Mouse (Mus musculus) brown adipose tissue, adult 24 weeks (tissue): Measurements from ENCODE around the gene Zfhx3. TPM values are rescaled to one million over a fixed set of nuclear protein-coding genes. Genes with fewer than 3 reads are reported as not detected.

Source experiments
- H3K27ac ChIP-seq: fragments of 200-500 bp; replicated peaks from 2 replicates; pipeline ENCODE4 v1.5.1; 2012; ENCODE audit warnings: low read depth, mild to moderate bottlenecking, low read length
- H3K4me1 ChIP-seq: fragments of 200-500 bp; 2 replicates; pipeline ENCODE4 v1.6.1; 2012; ENCODE audit warnings: low read length, mixed read lengths; ENCODE audit not compliant: control insufficient read depth, insufficient read depth, insufficient read length
- H3K4me3 ChIP-seq: fragments of 200-500 bp; 2 replicates; pipeline ENCODE4 v1.5.1; 2012; ENCODE audit warnings: low read depth, mild to moderate bottlenecking, low read length, moderate library complexity; ENCODE audit not compliant: insufficient read depth
- polyA plus RNA-seq: library from polyadenylated mRNA; stranded (reverse); fragments of >200 nt; gene quantifications from 2 replicates; pipeline ENCODE4 v1.2.4, GENCODE M21; 2012; ENCODE audit not compliant: missing spikeins, insufficient read depth, insufficient read length

Gene Zfhx3
- polyA plus RNA-seq, 1 experiment: 5.2 TPM

DNA sequence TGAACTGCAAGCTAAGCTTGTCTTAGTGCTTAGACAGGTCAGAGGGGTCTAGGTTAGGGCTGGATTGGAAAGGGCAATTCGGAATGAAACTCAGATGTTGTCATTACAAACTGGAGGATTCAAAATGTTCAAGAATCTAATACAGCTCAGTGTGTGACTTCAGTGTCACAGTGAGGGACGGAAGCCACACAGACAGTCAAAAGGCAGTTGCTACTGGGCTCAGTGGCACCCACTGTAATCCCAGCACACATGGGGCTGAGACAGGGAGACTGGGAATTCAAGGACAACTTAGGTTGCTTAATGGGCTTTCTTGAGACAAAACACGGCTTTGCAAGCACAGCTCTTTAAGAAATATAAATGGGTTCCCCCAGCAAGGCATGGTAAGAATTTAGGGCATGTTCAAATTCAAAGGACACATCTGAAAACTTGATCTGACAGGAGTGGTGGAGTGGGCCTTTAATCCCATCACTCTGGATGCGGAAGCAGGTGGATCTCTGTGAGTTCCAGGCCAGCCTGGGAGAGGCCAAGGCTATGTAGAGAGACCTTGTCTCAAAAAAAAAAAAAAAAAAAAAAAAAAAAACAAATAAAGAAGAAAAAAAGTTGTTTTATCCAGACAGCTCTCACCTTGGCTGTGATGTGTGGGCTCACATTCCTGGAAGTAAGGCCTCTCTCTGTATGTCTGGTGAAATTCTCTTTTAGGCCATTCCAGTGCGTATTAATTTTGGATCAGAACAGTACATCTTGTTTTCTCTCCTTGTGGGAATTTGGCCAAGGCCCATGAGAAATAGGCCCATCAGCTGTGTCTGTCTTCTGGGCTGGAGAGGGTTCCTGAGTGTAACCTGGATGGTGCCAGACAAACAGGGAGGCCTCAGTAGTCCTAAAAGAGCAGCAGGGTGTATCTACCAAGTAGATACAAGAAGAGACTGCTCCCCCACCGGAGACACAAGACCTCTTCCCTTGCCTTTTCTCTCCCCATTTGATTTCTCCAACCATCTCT lies 750.5 kb downstream of the Zfhx3 start:
- H3K27ac ChIP-seq: peak overlapping the region; percentile 72
- peaks cover 9% of the 10 kb centered on the region for H3K4me1 ChIP-seq
- H3K4me3 ChIP-seq: no peak overlapping the region

DNA sequence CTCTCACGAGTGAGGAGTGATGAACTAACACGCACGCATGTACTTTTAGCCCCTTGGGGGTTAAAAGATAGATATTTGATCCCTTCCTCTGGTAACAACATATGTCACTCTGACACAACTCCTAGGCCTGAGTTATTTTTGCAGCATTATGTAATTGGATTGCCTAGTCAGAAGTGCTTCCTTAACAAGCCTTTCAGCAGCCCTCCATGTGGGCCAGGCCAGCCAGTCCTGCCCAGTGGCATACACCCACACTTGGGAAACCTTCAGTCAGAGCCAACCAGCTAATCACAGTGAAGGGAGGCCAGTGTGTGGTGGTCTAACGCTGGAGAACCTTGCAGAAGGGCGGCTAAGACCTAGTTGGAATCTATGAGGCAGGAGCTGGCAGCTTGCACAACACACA lies 751.4 kb downstream of the Zfhx3 start:
- Histone ChIP-seq H3K4me3 (no peak overlapping the region), H3K4me1 (peaks cover 9% of the 10 kb centered on the region), H3K27ac (peak overlapping the region; percentile 72)

- no peak overlapping the region for H3K27ac ChIP-seq
- H3K4me1 ChIP-seq: peaks cover 10% of the 10 kb centered on the region
- H3K4me3 ChIP-seq: no peak overlapping the region
Observed at GRCm38 (mm10) chr8:108694516-108694915, 752.1 kb downstream of the Zfhx3 start.

- peaks cover 11% of the 10 kb centered on the region for H3K4me1 ChIP-seq
- H3K27ac ChIP-seq: peak overlapping the region; percentile 23; the same call in 1 of the 2 replicates
- peak overlapping the region; percentile 48 for H3K4me3 ChIP-seq
Observed at GRCm38 (mm10) chr8:108695242-108695880, 752.9 kb downstream of the Zfhx3 start.

- Histone ChIP-seq H3K27ac (peak overlapping the region; percentile 48; the same call in 1 of the 2 replicates), H3K4me3 (peak overlapping the region; percentile 48), H3K4me1 (peaks cover 11% of the 10 kb centered on the region)
Observed at GRCm38 (mm10) chr8:108695938-108696630, 753.6 kb downstream of the Zfhx3 start.

DNA sequence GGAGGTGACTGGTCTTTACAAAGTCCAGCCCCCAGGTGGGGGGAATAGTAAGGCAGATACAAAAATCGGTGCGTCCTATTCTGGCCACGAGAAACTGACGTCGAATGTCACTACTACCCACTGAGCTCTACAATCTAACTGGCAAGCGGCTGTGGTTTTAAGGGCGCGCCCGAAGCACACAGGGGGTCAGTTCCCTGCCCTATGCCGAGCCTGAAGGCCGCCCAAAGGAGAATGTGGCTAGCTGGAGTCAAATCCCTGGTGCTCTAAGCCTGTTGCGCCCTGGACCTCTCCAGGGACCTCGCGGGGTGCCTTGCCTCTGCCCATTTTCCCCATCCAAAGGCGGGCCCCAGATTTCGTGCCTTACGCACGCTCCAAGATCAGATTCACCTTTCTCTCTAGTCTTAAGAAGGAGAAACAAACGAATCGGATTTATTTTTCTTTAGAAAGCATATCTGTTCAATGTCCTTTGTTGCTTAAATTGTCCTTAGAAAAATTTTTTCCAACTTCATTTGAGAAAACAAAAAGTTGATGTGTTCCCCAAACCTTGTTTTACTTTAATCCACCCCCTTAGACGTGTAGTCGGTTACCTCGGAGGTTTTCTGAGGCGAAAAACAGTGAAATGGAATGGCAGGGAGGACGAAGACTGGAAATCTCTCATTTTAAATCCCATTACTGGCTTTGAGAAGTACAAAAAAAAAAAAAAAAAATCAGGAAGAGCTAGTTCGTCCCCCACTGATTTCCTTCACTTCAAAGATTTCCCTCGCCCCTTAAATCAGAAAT lies 754.4 kb downstream of the Zfhx3 start:
- Histone ChIP-seq H3K27ac (peak overlapping the region; percentile 48; the same call in 1 of the 2 replicates), H3K4me3 (peak overlapping the region; percentile 48), H3K4me1 (peaks cover 11% of the 10 kb centered on the region)

DNA sequence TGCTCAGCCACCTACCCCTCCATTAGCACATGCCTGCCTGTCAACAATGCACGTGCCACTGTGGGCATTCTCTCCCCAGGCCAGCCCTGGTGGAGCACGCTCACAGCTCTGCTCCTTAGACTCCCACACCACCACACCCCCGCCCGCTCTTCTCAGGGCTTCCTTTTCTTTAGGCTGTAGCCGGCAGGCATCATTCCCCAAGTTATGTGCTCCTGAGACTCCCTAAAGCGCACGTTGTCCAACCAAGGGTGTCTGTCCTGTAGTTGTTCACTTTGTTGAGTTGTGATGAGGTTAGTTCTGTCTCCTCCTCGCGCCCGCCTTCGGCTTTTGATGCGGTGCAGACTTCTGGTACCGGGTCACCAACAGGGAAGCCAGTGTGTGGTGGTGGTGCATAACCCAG lies 755.1 kb downstream of the Zfhx3 start:
- H3K4me1 ChIP-seq: peaks cover 11% of the 10 kb centered on the region
- no peak overlapping the region for H3K27ac ChIP-seq
- peak overlapping the region; percentile 32; the same call in 1 of the 2 replicates for H3K4me3 ChIP-seq

GRCm38 (mm10) chr8:108698101-108698660 lies 755.7 kb downstream of the Zfhx3 start:
- Histone ChIP-seq H3K27ac (no peak overlapping the region), H3K4me3 (no peak overlapping the region), H3K4me1 (peaks cover 11% of the 10 kb centered on the region)

DNA sequence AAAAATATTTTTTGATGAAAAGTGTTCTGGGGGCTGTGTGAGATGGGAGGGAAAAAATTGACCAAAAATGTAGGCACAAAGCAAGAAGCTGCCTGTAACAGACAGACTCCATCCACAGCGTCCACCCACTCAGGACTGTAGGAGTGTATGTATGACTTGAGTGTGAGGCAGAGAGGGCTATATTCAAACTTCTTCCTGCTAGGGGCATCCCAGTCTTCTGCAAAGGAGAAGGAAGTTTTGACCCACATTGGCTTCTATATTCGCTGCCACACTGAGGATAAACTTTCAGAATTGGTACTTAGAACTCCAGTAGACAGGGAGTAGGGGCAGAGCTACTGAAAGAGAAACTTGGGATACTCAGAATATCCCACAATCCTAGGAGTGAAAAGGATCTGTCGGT lies 756.6 kb downstream of the Zfhx3 start:
- no peak overlapping the region for H3K4me3 ChIP-seq
- H3K27ac ChIP-seq: no peak overlapping the region
- H3K4me1 ChIP-seq: peaks cover 6% of the 10 kb centered on the region

DNA sequence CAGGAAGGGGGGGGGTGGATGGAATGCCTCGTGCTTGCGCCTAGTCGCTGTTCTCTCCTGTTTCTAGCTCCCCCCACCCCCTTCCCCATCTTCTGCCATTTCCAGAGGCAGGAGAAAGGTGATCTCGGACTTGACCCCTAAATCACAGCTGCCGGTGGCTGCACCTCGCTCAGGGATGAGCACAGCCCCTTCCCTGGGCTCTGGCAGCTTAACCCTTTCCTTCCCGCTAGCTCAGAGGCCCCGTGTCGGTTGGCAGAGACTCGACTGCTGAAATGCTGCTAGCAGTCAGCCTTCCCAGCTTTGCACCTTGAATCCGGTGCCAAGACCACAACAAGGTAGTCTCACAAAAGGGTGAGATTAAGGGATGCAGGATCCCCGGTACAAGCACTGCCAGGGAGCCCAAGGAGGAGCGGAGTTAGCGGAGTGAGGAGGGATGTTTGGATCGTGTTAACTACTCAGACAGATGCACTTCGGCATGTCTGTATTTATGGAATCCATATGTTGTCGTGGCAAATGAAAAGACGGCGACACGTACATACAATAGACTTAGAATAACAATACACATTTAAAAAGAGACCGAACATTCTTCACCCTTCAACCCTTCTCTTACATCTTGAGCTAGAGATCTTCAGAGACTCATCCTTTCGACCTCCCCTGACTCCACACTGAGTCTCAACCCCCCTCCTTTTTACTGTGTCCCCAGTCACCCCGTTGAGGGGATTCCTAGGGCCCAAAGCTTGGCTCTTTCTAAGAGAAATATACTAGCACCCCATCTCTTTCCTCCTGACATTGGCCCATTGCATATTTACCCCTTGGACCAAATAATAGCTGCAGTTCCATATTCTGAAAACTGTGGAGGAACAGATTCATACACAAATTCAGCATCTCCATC lies 757.3 kb downstream of the Zfhx3 start:
- no peak overlapping the region for H3K4me3 ChIP-seq
- H3K4me1 ChIP-seq: peaks cover 5% of the 10 kb centered on the region
- no peak overlapping the region for H3K27ac ChIP-seq

DNA sequence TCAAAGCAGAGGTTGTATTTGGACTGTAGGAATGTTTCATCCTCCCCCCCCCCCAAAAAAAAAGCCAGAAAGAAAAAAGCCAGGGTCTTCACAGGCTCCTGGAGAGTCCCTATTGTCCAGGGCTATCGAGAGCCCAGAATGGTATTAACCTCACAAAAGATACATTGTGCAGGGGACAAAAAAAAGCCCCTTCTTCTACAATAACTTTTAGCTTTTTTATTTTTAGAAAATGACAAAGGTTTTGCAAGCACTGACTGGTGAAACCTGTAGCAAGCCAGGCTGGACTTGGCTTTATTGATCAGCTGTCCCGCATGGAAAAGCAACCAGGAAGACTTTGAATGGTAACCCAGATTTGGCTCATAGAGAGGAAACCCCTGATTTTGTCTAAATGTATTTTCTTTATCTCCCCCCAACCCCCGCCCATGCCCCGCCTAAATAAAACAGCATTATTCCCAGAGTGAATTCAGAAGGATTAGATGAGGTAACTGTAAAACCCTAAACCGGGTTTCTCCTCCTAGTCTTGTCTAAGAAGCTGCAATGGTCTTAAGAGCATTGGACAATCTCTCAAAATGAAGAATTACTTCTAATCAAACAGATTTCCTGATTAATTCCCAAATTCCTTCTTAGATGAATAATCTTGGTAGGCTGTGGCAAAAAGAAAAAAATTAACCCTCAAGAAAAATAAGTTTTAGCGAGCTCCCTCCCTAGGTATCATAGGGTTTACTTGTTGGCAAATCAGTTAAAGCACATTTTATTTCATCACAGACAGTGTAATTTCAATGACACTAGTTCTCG lies 759.1 kb downstream of the Zfhx3 start:
- H3K4me1 ChIP-seq: peaks cover 5% of the 10 kb centered on the region
- H3K4me3 ChIP-seq: no peak overlapping the region
- H3K27ac ChIP-seq: no peak overlapping the region

DNA sequence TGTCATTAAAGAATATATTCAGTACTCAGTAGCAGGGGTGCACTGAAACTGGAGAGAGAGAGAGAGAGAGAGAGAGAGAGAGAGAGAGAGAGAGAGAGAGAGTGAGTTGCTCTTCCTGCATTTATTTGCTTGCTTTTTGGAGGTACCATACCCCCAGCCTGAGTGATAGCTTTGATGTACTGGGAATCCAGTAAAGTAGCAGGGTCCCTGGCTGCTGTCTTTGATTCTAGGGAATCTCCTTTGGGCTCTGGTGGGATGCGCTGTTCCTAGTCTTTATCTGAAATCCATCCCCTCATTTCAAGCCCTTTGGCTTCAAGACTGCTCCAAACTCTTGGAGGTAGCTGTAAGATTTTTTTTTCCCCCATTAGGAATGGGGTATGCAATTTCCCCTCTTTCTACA lies 759.8 kb downstream of the Zfhx3 start:
- Histone ChIP-seq H3K4me3 (no peak overlapping the region), H3K27ac (no peak overlapping the region), H3K4me1 (peaks cover 10% of the 10 kb centered on the region; the same call in 1 of the 2 replicates)

- no peak overlapping the region for H3K4me3 ChIP-seq
- H3K27ac ChIP-seq: peak overlapping the region; percentile 88
- peaks cover 7% of the 10 kb centered on the region; the same call in 1 of the 2 replicates for H3K4me1 ChIP-seq
Observed at GRCm38 (mm10) chr8:108705751-108706150, 763.3 kb downstream of the Zfhx3 start.
